ENCODE assay signal across 9 mouse cellular contexts in genomic region chr9:91355629-91356352, GRCm38 (mm10). TPM values are rescaled to one million over a fixed set of nuclear protein-coding genes. Genes with fewer than 3 reads are reported as not detected.
DNase-seq lines count a peak whose midpoint lies in the region; ATAC-seq lines count a peak whose summit lies in the region.
"Had no signal": no experiment of that assay in that cellular context is flagged by ENCODE, and none has a peak within 500 bp of the region (broad histone marks: within the 10 kb centered on the region; RNA-seq: fewer than 3 reads in every experiment).

No protein-coding gene starts in this region.

- DNase-seq in cerebellum, postnatal 4 days (ENCODE audit: low spot score in 2 of 2) = peak; percentile 72 to 91
- DNase-seq in ovary, postnatal 10 days (ENCODE audit: low spot score) = no peak
- DNase-seq in heart, postnatal 14 days = no peak

- H3K4me2 ChIP-seq in hindbrain, embryonic 13.5 days = peak overlapping the region; percentile 53
- peak overlapping the region; percentile 54 for H3K4me2 ChIP-seq in midbrain, embryonic 16.5 days (ENCODE audit: low read length)

- no peak for ATAC-seq in megakaryocyte, adult 5-6 weeks (ENCODE audit: poor library complexity, severe bottlenecking)
- ATAC-seq in hindbrain, embryonic 13.5 days (ENCODE audit: low FRiP score) = peak; percentile 84
- peak; percentile 77 for ATAC-seq in midbrain, embryonic 16.5 days
- no peak for ATAC-seq in erythroid progenitor cell, adult 5-6 weeks (replicated peaks; ENCODE audit: low FRiP score, poor library complexity, severe bottlenecking)

- H3K4me3 ChIP-seq in megakaryocyte, embryonic 14.5 days (replicated peaks) = peak overlapping the region; percentile 78
- peak overlapping the region; percentile 33 for H3K4me3 ChIP-seq in hindbrain, embryonic 13.5 days
- H3K4me3 ChIP-seq in midbrain, embryonic 16.5 days (ENCODE audit: low read depth, low read length) = peak overlapping the region; percentile 28

- peak overlapping the region; percentile 70 for H3K9ac ChIP-seq in hindbrain, embryonic 13.5 days
- peak overlapping the region; percentile 31; the same call in 1 of the 2 replicates for H3K9ac ChIP-seq in midbrain, embryonic 16.5 days (ENCODE audit: low read depth, low read length)

- intact Hi-C loops in heart, postnatal 14 days (cut with DNase I) = no loop called here

- 1% methylated on average over 30 of the region's 35 CpGs for WGBS in hindbrain, embryonic 13.5 days
- 1% methylated on average over 31 of the region's 35 CpGs for WGBS in midbrain, embryonic 16.5 days

- H3K4me1 ChIP-seq in megakaryocyte, embryonic 14.5 days = peaks cover 8% of the 10 kb centered on the region; the same call in 1 of the 2 replicates
- peaks cover 34% of the 10 kb centered on the region for H3K4me1 ChIP-seq in hindbrain, embryonic 13.5 days (replicated peaks)
- peaks cover 9% of the 10 kb centered on the region for H3K4me1 ChIP-seq in midbrain, embryonic 16.5 days (ENCODE audit: control insufficient read depth, insufficient read depth, low read length)

- H3K36me3 ChIP-seq in megakaryocyte, embryonic 14.5 days (replicated peaks; ENCODE audit: low read length) = no peaks in the 10 kb centered on the region
- H3K36me3 ChIP-seq in hindbrain, embryonic 13.5 days = no peaks in the 10 kb centered on the region
- no peaks in the 10 kb centered on the region for H3K36me3 ChIP-seq in midbrain, embryonic 16.5 days (ENCODE audit: control insufficient read depth, insufficient read depth, low read length)

- peaks cover 91% of the 10 kb centered on the region for H3K27me3 ChIP-seq in megakaryocyte, embryonic 14.5 days (replicated peaks)
- peaks cover 75% of the 10 kb centered on the region for H3K27me3 ChIP-seq in hindbrain, embryonic 13.5 days
- H3K27me3 ChIP-seq in midbrain, embryonic 16.5 days (ENCODE audit: control insufficient read depth, insufficient read depth, low read depth, low read length) = peaks cover 22% of the 10 kb centered on the region

- H3K9me3 ChIP-seq in megakaryocyte, embryonic 14.5 days = peaks cover 31% of the 10 kb centered on the region
- H3K9me3 ChIP-seq in hindbrain, embryonic 13.5 days = no peaks in the 10 kb centered on the region
- no peaks in the 10 kb centered on the region for H3K9me3 ChIP-seq in midbrain, embryonic 16.5 days (replicated peaks; ENCODE audit: control insufficient read depth, low read length, poor library complexity, severe bottlenecking)

- H3K27ac ChIP-seq in hindbrain, embryonic 13.5 days = peak overlapping the region; percentile 85
- H3K27ac ChIP-seq in midbrain, embryonic 16.5 days (ENCODE audit: low read length) = peak overlapping the region; percentile 76

RNA-seq across cellular contexts. Expression of gene Zic4, which starts 6.4 kb away (rescaled TPM):
- polyA plus RNA-seq in megakaryocyte, embryonic 14.5 days (2012; ENCODE audit: insufficient read depth, low replicate concordance) = 2.3 TPM in 1 of 2 replicates, not detected in the other
- not detected in 2 replicates for total RNA-seq in megakaryocyte, adult 5-6 weeks (2015)
- not detected in 2 replicates for total RNA-seq in megakaryocyte, adult 5-6 weeks (2017)
- polyA plus RNA-seq in hindbrain, embryonic 13.5 days (2015; fragmentation: Nextera tagmentation; extraction: Ambion mirVana) = 42.7 and 58.2 TPM in 2 replicates
- polyA plus RNA-seq in midbrain, embryonic 16.5 days (2015; fragmentation: Nextera tagmentation; extraction: Ambion mirVana) = 55.8 and 154 TPM in 2 replicates
- not detected in 2 replicates for total RNA-seq in erythroid progenitor cell, adult 5-6 weeks (2015; ENCODE audit: low replicate concordance)
- total RNA-seq in erythroid progenitor cell, adult 5-6 weeks (2017; ENCODE audit: low replicate concordance) = not detected in 2 replicates
- not detected for total RNA-seq in heart, postnatal 14 days (2021)
- total RNA-seq: neutrophil, adult 5-6 weeks had no signal

RNA-seq across cellular contexts. Expression of gene Zic1, which starts 9.8 kb away (rescaled TPM):
- not detected in 2 replicates for polyA plus RNA-seq in megakaryocyte, embryonic 14.5 days (2012; ENCODE audit: insufficient read depth, low replicate concordance)
- total RNA-seq in megakaryocyte, adult 5-6 weeks (2015) = not detected in 2 replicates
- total RNA-seq in megakaryocyte, adult 5-6 weeks (2017) = not detected in 2 replicates
- polyA plus RNA-seq in hindbrain, embryonic 13.5 days (2015; fragmentation: Nextera tagmentation; extraction: Ambion mirVana) = 13.7 and 21.3 TPM in 2 replicates
- 9.1 and 20.6 TPM in 2 replicates for polyA plus RNA-seq in midbrain, embryonic 16.5 days (2015; fragmentation: Nextera tagmentation; extraction: Ambion mirVana)
- total RNA-seq in erythroid progenitor cell, adult 5-6 weeks (2015; ENCODE audit: low replicate concordance) = not detected in 2 replicates
- total RNA-seq in erythroid progenitor cell, adult 5-6 weeks (2017; ENCODE audit: low replicate concordance) = not detected in 2 replicates
- not detected for total RNA-seq in heart, postnatal 14 days (2021)
- total RNA-seq: neutrophil, adult 5-6 weeks had no signal

Comparison
In these comparisons a context has a peak if more than half of its experiments do, and no peak if none do; other contexts are left out.
1. H3K4me3 ChIP-seq: peak in every context shown above with its lines; median percentile 78 in megakaryocyte, embryonic 14.5 days; 33 in hindbrain, embryonic 13.5 days; 28 in midbrain, embryonic 16.5 days.
2. ATAC-seq: peak in hindbrain, embryonic 13.5 days (single experiment) and midbrain, embryonic 16.5 days (single experiment); none in megakaryocyte, adult 5-6 weeks (single experiment) and erythroid progenitor cell, adult 5-6 weeks (single experiment).
3. DNase-seq: peak in cerebellum, postnatal 4 days (2 of 2); none in ovary, postnatal 10 days (single experiment) and heart, postnatal 14 days (0 of 2).